Mouse (Mus musculus): ENCODE results near the gene Serpine1. TPM values are rescaled to one million over a fixed set of nuclear protein-coding genes. Genes with fewer than 3 reads are reported as not detected.

Serpine1 gene
- polyA plus RNA-seq, 1 experiment from 2014 or later, result 0.74 TPM

GRCm38 (mm10) chr5:137076191-137076930 is 4.3 kb upstream of the Serpine1 start:
- H3K4me3 ChIP-seq, result no peak overlapping the region
- H3K9me3 ChIP-seq, result no peaks in the 10 kb centered on the region
- H3K27me3 ChIP-seq (replicated peaks), result no peaks in the 10 kb centered on the region
- peak overlapping the region; percentile 64 for H3K9ac ChIP-seq
- peaks cover 74% of the 10 kb centered on the region for H3K4me1 ChIP-seq
- peak overlapping the region; percentile 18; the same call in 1 of the 2 replicates for H3K4me2 ChIP-seq
- no peaks in the 10 kb centered on the region for H3K36me3 ChIP-seq
- H3K27ac ChIP-seq (replicated peaks), result peak overlapping the region; percentile 94
- peak; percentile 35; the same call in 1 of the 2 replicates for ATAC-seq (ENCODE audit: extremely low read depth, insufficient number of reproducible peaks, low FRiP score, low TSS enrichment)
- 15% methylated on average over 12 of the region's 12 CpGs for WGBS

GRCm38 (mm10) chr5:137075726-137076125 is 3.7 kb upstream of the Serpine1 start:
- no peak for ATAC-seq (ENCODE audit: extremely low read depth, insufficient number of reproducible peaks, low FRiP score, low TSS enrichment)
- no peak overlapping the region for H3K4me3 ChIP-seq
- no peaks in the 10 kb centered on the region for H3K36me3 ChIP-seq
- peak overlapping the region; percentile 94 for H3K27ac ChIP-seq (replicated peaks)
- no peaks in the 10 kb centered on the region for H3K9me3 ChIP-seq
- H3K4me1 ChIP-seq, result peaks cover 72% of the 10 kb centered on the region
- no peak overlapping the region for H3K4me2 ChIP-seq
- H3K27me3 ChIP-seq (replicated peaks), result no peaks in the 10 kb centered on the region
- WGBS, result 40% methylated on average over 6 of the region's 6 CpGs
- H3K9ac ChIP-seq, result peak overlapping the region; percentile 64; the same call in 1 of the 2 replicates

GRCm38 (mm10) chr5:137074191-137074651 is 2.2 kb upstream of the Serpine1 start:
- Histone ChIP-seq H3K9me3 (no peaks in the 10 kb centered on the region), H3K4me1 (peaks cover 60% of the 10 kb centered on the region), H3K27me3 (replicated peaks) (no peaks in the 10 kb centered on the region), H3K9ac (peak overlapping the region; percentile 24; the same call in 1 of the 2 replicates), H3K36me3 (no peaks in the 10 kb centered on the region), H3K4me3 (no peak overlapping the region), H3K27ac (replicated peaks) (0 out of 2 replicates have a peak overlapping the region, but pooled peaks have one; percentile 17), H3K4me2 (no peak overlapping the region)
- no peak for ATAC-seq (ENCODE audit: extremely low read depth, insufficient number of reproducible peaks, low FRiP score, low TSS enrichment)
- 28% methylated on average over 6 of the region's 6 CpGs for WGBS

GRCm38 (mm10) chr5:137073141-137073540 is 1.1 kb upstream of the Serpine1 start:
- peaks cover 49% of the 10 kb centered on the region for H3K4me1 ChIP-seq
- H3K4me3 ChIP-seq, result no peak overlapping the region
- no peak overlapping the region for H3K9ac ChIP-seq
- H3K27ac ChIP-seq (replicated peaks), result no peak overlapping the region
- H3K4me2 ChIP-seq, result no peak overlapping the region
- H3K27me3 ChIP-seq (replicated peaks), result no peaks in the 10 kb centered on the region
- 94% methylated on average over 8 of the region's 8 CpGs for WGBS
- no peak for ATAC-seq (ENCODE audit: extremely low read depth, insufficient number of reproducible peaks, low FRiP score, low TSS enrichment)
- H3K9me3 ChIP-seq, result no peaks in the 10 kb centered on the region
- H3K36me3 ChIP-seq, result no peaks in the 10 kb centered on the region

GRCm38 (mm10) chr5:137070881-137071605 is 1.0 kb downstream of the Serpine1 start:
- Histone ChIP-seq H3K4me1 (peaks cover 28% of the 10 kb centered on the region), H3K36me3 (0 out of 2 replicates have a peak, but pooled peaks cover 12% of the 10 kb centered on the region), H3K4me3 (peak overlapping the region; percentile 45; the same call in 1 of the 2 replicates), H3K9me3 (no peaks in the 10 kb centered on the region), H3K4me2 (peak overlapping the region; percentile 71), H3K27me3 (replicated peaks) (no peaks in the 10 kb centered on the region; the same call in 1 of the 2 replicates), H3K9ac (0 out of 2 replicates have a peak overlapping the region, but pooled peaks have one; percentile 72), H3K27ac (replicated peaks) (no peak overlapping the region)
- no peak for ATAC-seq (ENCODE audit: extremely low read depth, insufficient number of reproducible peaks, low FRiP score, low TSS enrichment)
- 78% methylated on average over 19 of the region's 19 CpGs for WGBS

- H3K9me3 ChIP-seq, result no peaks in the 10 kb centered on the region
- 0 out of 2 replicates have a peak, but pooled peaks cover 18% of the 10 kb centered on the region for H3K36me3 ChIP-seq
- no peak overlapping the region for H3K4me3 ChIP-seq
- no peak overlapping the region for H3K27ac ChIP-seq (replicated peaks)
- ATAC-seq (ENCODE audit: extremely low read depth, insufficient number of reproducible peaks, low FRiP score, low TSS enrichment), result no peak
- H3K27me3 ChIP-seq (replicated peaks), result no peaks in the 10 kb centered on the region; the same call in 1 of the 2 replicates
- no peak overlapping the region for H3K9ac ChIP-seq
- WGBS, result 67% methylated on average over 4 of the region's 4 CpGs
- peaks cover 14% of the 10 kb centered on the region for H3K4me1 ChIP-seq
- H3K4me2 ChIP-seq, result no peak overlapping the region
Measured at GRCm38 (mm10) chr5:137068711-137069110, 3.4 kb downstream of the Serpine1 start.

GRCm38 (mm10) chr5:137065923-137066322 is 6.1 kb downstream of the Serpine1 start:
- Histone ChIP-seq H3K27me3 (replicated peaks) (peaks cover 4% of the 10 kb centered on the region; the same call in 1 of the 2 replicates), H3K4me3 (no peak overlapping the region), H3K36me3 (peaks cover 27% of the 10 kb centered on the region; the same call in 1 of the 2 replicates), H3K27ac (replicated peaks) (no peak overlapping the region), H3K4me1 (0 out of 2 replicates have a peak, but pooled peaks cover 5% of the 10 kb centered on the region), H3K9ac (no peak overlapping the region), H3K9me3 (no peaks in the 10 kb centered on the region), H3K4me2 (no peak overlapping the region)
- WGBS, result 63% methylated on average over 8 of the region's 8 CpGs
- no peak for ATAC-seq (ENCODE audit: extremely low read depth, insufficient number of reproducible peaks, low FRiP score, low TSS enrichment)

- Histone ChIP-seq H3K27me3 (replicated peaks) (peaks cover 4% of the 10 kb centered on the region; the same call in 1 of the 2 replicates), H3K9me3 (no peaks in the 10 kb centered on the region), H3K4me1 (0 out of 2 replicates have a peak, but pooled peaks cover 5% of the 10 kb centered on the region), H3K27ac (replicated peaks) (no peak overlapping the region), H3K4me3 (no peak overlapping the region), H3K9ac (no peak overlapping the region), H3K36me3 (peaks cover 27% of the 10 kb centered on the region; the same call in 1 of the 2 replicates), H3K4me2 (no peak overlapping the region)
- whole genome bisulfite sequencing, result 64% methylated on average over 6 of the region's 6 CpGs
- no peak for ATAC-seq (ENCODE audit: extremely low read depth, insufficient number of reproducible peaks, low FRiP score, low TSS enrichment)
Measured at GRCm38 (mm10) chr5:137065454-137065853, 6.6 kb downstream of the Serpine1 start.

- no peak overlapping the region for H3K9ac ChIP-seq
- H3K27ac ChIP-seq (replicated peaks), result no peak overlapping the region
- H3K27me3 ChIP-seq (replicated peaks), result peaks cover 4% of the 10 kb centered on the region; the same call in 1 of the 2 replicates
- 0 out of 2 replicates have a peak, but pooled peaks cover 5% of the 10 kb centered on the region for H3K4me1 ChIP-seq
- peaks cover 26% of the 10 kb centered on the region; the same call in 1 of the 2 replicates for H3K36me3 ChIP-seq
- H3K4me3 ChIP-seq, result no peak overlapping the region
- H3K4me2 ChIP-seq, result no peak overlapping the region
- H3K9me3 ChIP-seq, result no peaks in the 10 kb centered on the region
- ATAC-seq (ENCODE audit: extremely low read depth, insufficient number of reproducible peaks, low FRiP score, low TSS enrichment), result no peak
- WGBS, result 75% methylated on average over 5 of the region's 5 CpGs
Measured at GRCm38 (mm10) chr5:137062601-137063000, 9.5 kb downstream of the Serpine1 start.

- no peaks in the 10 kb centered on the region for H3K9me3 ChIP-seq
- no peak overlapping the region for H3K27ac ChIP-seq (replicated peaks)
- H3K36me3 ChIP-seq, result peaks cover 20% of the 10 kb centered on the region; the same call in 1 of the 2 replicates
- no peak overlapping the region for H3K4me3 ChIP-seq
- H3K27me3 ChIP-seq (replicated peaks), result peaks cover 4% of the 10 kb centered on the region; the same call in 1 of the 2 replicates
- 21% methylated on average over 9 of the region's 12 CpGs for WGBS
- H3K9ac ChIP-seq, result no peak overlapping the region
- 0 out of 2 replicates have a peak, but pooled peaks cover 5% of the 10 kb centered on the region for H3K4me1 ChIP-seq
- no peak overlapping the region for H3K4me2 ChIP-seq
- no peak for ATAC-seq (ENCODE audit: extremely low read depth, insufficient number of reproducible peaks, low FRiP score, low TSS enrichment)
Measured at GRCm38 (mm10) chr5:137061809-137062481, 10.1 kb downstream of the Serpine1 start.

Data from heart, embryonic 13.5 days (tissue).